Mouse (Mus musculus): ENCODE measurements around the gene Gm28374. TPM values are rescaled to one million over a fixed set of nuclear protein-coding genes. Genes with fewer than 3 reads are reported as not detected.
"Not testable (repeated sequence)": the region's sequence is repeated elsewhere in the genome, so short reads cannot be mapped to it uniquely, and the experiment has no call there.

Gene Gm28374
- polyA plus RNA-seq (2016; fragmentation: Nextera tagmentation; extraction: Ambion mirVana), result 2.7 and 4.1 TPM in 2 replicates

GRCm38 (mm10) chr19:6082156-6082555 lies at the start of gene Gm28374:
Gm28374 (minus strand) TSS chr19:6082256.
- 88% methylated on average over 9 of the region's 9 CpGs for WGBS
- no peak within 1 kb of the TSS for H3K9ac ChIP-seq (replicated peaks)
- ATAC-seq (ENCODE audit: insufficient number of reproducible peaks, insufficient read depth, low FRiP score, low TSS enrichment, low read depth), result no peak

GRCm38 (mm10) chr19:6130414-6131128 lies 48.5 kb upstream of the Gm28374 start:
- H3K9ac ChIP-seq (replicated peaks); H3K4me3 ChIP-seq (replicated peaks): not testable (repeated sequence)
- WGBS, result 81% methylated on average over 7 of the region's 7 CpGs

More at GRCm38 (mm10) chr19:6082156-6082555, at the start of gene Gm28374:
- Histone ChIP-seq H3K4me2 (no peak within 1 kb of the TSS), H3K27me3 (no peaks in the 10 kb centered on the region), H3K36me3 (peaks cover 43% of the 10 kb centered on the region), H3K9me3 (no peaks in the 10 kb centered on the region), H3K4me3 (replicated peaks) (no peak within 1 kb of the TSS), H3K27ac (no peak within 1 kb of the TSS), H3K4me1 (replicated peaks) (peaks cover 24% of the 10 kb centered on the region)

GRCm38 (mm10) chr19:6127760-6128341 lies 45.8 kb upstream of the Gm28374 start, which contains the start of gene Snx15:
Snx15 (minus strand) TSS chr19:6128304.
- no peaks in the 10 kb centered on the region for H3K27me3 ChIP-seq
- peak; percentile 94 for ATAC-seq (ENCODE audit: insufficient number of reproducible peaks, insufficient read depth, low FRiP score, low TSS enrichment, low read depth)
- no peaks in the 10 kb centered on the region for H3K9me3 ChIP-seq
- H3K4me1 ChIP-seq (replicated peaks), result 0 out of 2 replicates have a peak, but pooled peaks cover 2% of the 10 kb centered on the region
- H3K36me3 ChIP-seq, result peaks cover 5% of the 10 kb centered on the region; the same call in 1 of the 2 replicates
- H3K4me2 ChIP-seq, result peak within 1 kb of the TSS; percentile 60
- peak within 1 kb of the TSS; percentile 89 for H3K27ac ChIP-seq
- H3K9ac ChIP-seq (replicated peaks), result peak within 1 kb of the TSS; percentile 74
- under 1% methylated on average over 32 of the region's 32 CpGs for WGBS
- H3K4me3 ChIP-seq (replicated peaks), result peak within 1 kb of the TSS; percentile 55

More at GRCm38 (mm10) chr19:6130414-6131128, 48.5 kb upstream of the Gm28374 start:
- peaks cover 18% of the 10 kb centered on the region for H3K36me3 ChIP-seq
- H3K27me3 ChIP-seq; H3K27ac ChIP-seq; H3K4me2 ChIP-seq; H3K9me3 ChIP-seq; H3K4me1 ChIP-seq (replicated peaks); ATAC-seq (ENCODE audit: insufficient number of reproducible peaks, insufficient read depth, low FRiP score, low TSS enrichment, low read depth): not testable (repeated sequence)

GRCm38 (mm10) chr19:6126789-6127580 lies 44.9 kb upstream of the Gm28374 start:
- peak overlapping the region; percentile 55 for H3K4me3 ChIP-seq (replicated peaks)
- WGBS, result 73% methylated on average over 10 of the region's 10 CpGs
- peak overlapping the region; percentile 89 for H3K27ac ChIP-seq
- no peaks in the 10 kb centered on the region for H3K9me3 ChIP-seq
- no peak overlapping the region; the same call in 1 of the 2 replicates for H3K9ac ChIP-seq (replicated peaks)
- H3K27me3 ChIP-seq, result no peaks in the 10 kb centered on the region
- peaks cover 5% of the 10 kb centered on the region; the same call in 1 of the 2 replicates for H3K4me1 ChIP-seq (replicated peaks)
- H3K4me2 ChIP-seq, result peak overlapping the region; percentile 60
- H3K36me3 ChIP-seq, result peaks cover 5% of the 10 kb centered on the region; the same call in 1 of the 2 replicates
- ATAC-seq (ENCODE audit: insufficient number of reproducible peaks, insufficient read depth, low FRiP score, low TSS enrichment, low read depth), result no peak

DNA sequence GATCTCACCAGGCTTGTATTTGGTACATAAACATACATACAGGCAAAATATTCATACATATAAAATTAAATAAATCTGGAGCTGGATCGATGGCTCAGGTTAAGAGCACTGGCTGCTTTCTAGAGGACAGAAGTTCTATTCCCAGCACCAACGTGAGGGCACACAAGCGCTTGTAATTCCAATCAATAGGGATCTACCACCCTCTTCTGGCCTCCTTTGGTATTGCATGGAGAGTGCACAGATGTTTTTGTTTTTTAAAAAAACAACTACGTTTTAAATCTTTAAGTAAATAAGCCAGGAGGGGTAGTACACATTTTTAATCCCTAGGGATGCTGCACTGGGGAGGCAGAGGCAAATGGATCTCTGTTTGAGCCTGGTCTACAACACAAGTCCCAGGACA lies 44.2 kb upstream of the Gm28374 start:
- H3K4me3 ChIP-seq (replicated peaks), result no peak overlapping the region
- ATAC-seq (ENCODE audit: insufficient number of reproducible peaks, insufficient read depth, low FRiP score, low TSS enrichment, low read depth), result no peak
- 22% methylated on average over 4 of the region's 4 CpGs for WGBS
- H3K27me3 ChIP-seq, result no peaks in the 10 kb centered on the region
- no peak overlapping the region for H3K4me2 ChIP-seq
- no peak overlapping the region for H3K9ac ChIP-seq (replicated peaks)
- no peaks in the 10 kb centered on the region for H3K9me3 ChIP-seq
- H3K27ac ChIP-seq, result no peak overlapping the region
- peaks cover 10% of the 10 kb centered on the region; the same call in 1 of the 2 replicates for H3K36me3 ChIP-seq
- peaks cover 10% of the 10 kb centered on the region; the same call in 1 of the 2 replicates for H3K4me1 ChIP-seq (replicated peaks)

DNA sequence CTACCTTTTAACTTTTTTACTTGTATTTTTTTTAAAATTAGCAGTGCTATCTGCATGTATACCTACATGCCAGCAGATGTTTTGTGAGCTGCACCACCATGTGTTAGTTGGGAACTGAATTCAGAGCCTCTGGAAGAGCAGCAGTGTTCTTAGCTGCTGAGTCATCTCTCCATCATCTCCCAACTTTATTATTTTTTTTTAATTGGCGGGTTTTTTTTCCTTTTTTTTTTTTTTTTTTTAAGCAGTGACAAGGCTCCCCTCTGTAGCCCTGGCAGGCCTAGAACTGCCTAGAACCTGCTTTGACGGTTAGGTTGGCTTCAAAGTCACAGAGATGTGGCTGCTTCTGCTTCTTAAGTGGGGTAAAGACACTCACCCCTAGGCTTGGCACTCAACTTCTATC lies 42.8 kb upstream of the Gm28374 start:
- H3K4me3 ChIP-seq (replicated peaks), result no peak overlapping the region
- WGBS, result 83% methylated on average over 2 of the region's 2 CpGs
- H3K27me3 ChIP-seq, result no peaks in the 10 kb centered on the region
- H3K9ac ChIP-seq (replicated peaks), result no peak overlapping the region
- peaks cover 21% of the 10 kb centered on the region; the same call in 1 of the 2 replicates for H3K36me3 ChIP-seq
- no peaks in the 10 kb centered on the region for H3K9me3 ChIP-seq
- H3K4me1 ChIP-seq (replicated peaks), result peaks cover 10% of the 10 kb centered on the region; the same call in 1 of the 2 replicates
- ATAC-seq (ENCODE audit: insufficient number of reproducible peaks, insufficient read depth, low FRiP score, low TSS enrichment, low read depth), result no peak
- H3K4me2 ChIP-seq, result no peak overlapping the region
- no peak overlapping the region for H3K27ac ChIP-seq

GRCm38 (mm10) chr19:6123330-6123729 lies 41.3 kb upstream of the Gm28374 start:
- no peak overlapping the region for H3K9ac ChIP-seq (replicated peaks)
- 65% methylated on average over 8 of the region's 8 CpGs for WGBS
- H3K36me3 ChIP-seq, result peaks cover 21% of the 10 kb centered on the region; the same call in 1 of the 2 replicates
- ATAC-seq (ENCODE audit: insufficient number of reproducible peaks, insufficient read depth, low FRiP score, low TSS enrichment, low read depth), result no peak
- no peak overlapping the region for H3K4me3 ChIP-seq (replicated peaks)
- no peak overlapping the region for H3K27ac ChIP-seq
- no peaks in the 10 kb centered on the region for H3K27me3 ChIP-seq
- no peak overlapping the region for H3K4me2 ChIP-seq
- H3K9me3 ChIP-seq, result no peaks in the 10 kb centered on the region
- peaks cover 18% of the 10 kb centered on the region for H3K4me1 ChIP-seq (replicated peaks)

- peaks cover 21% of the 10 kb centered on the region; the same call in 1 of the 2 replicates for H3K36me3 ChIP-seq
- H3K4me1 ChIP-seq (replicated peaks), result peaks cover 25% of the 10 kb centered on the region
- no peak overlapping the region for H3K4me2 ChIP-seq
- 21% methylated on average over 19 of the region's 19 CpGs for WGBS
- no peak overlapping the region for H3K4me3 ChIP-seq (replicated peaks)
- ATAC-seq (ENCODE audit: insufficient number of reproducible peaks, insufficient read depth, low FRiP score, low TSS enrichment, low read depth), result no peak
- no peaks in the 10 kb centered on the region for H3K27me3 ChIP-seq
- H3K9ac ChIP-seq (replicated peaks), result peak overlapping the region; percentile 42; the same call in 1 of the 2 replicates
- no peaks in the 10 kb centered on the region for H3K9me3 ChIP-seq
- H3K27ac ChIP-seq, result no peak overlapping the region
These were observed 39.7 kb upstream of the Gm28374 start for GRCm38 (mm10) chr19:6121761-6122160.

GRCm38 (mm10) chr19:6118677-6119185 lies 36.7 kb upstream of the Gm28374 start:
- Histone ChIP-seq H3K4me2 (peak overlapping the region; percentile 88), H3K4me3 (replicated peaks) (peak overlapping the region; percentile 91), H3K9me3 (no peaks in the 10 kb centered on the region), H3K36me3 (peaks cover 49% of the 10 kb centered on the region), H3K27ac (peak overlapping the region; percentile 97), H3K27me3 (no peaks in the 10 kb centered on the region), H3K9ac (replicated peaks) (peak overlapping the region; percentile 88), H3K4me1 (replicated peaks) (peaks cover 29% of the 10 kb centered on the region)
- WGBS, result 4% methylated on average over 8 of the region's 8 CpGs
- ATAC-seq (ENCODE audit: insufficient number of reproducible peaks, insufficient read depth, low FRiP score, low TSS enrichment, low read depth), result peak; percentile 12; the same call in 1 of the 2 replicates

- Histone ChIP-seq H3K9me3 (no peaks in the 10 kb centered on the region), H3K4me1 (replicated peaks) (peaks cover 29% of the 10 kb centered on the region), H3K4me3 (replicated peaks) (peak within 1 kb of the TSS; percentile 91), H3K27ac (peak within 1 kb of the TSS; percentile 97), H3K9ac (replicated peaks) (peak within 1 kb of the TSS; percentile 88), H3K27me3 (no peaks in the 10 kb centered on the region), H3K36me3 (peaks cover 51% of the 10 kb centered on the region), H3K4me2 (peak within 1 kb of the TSS; percentile 88)
- ATAC-seq (ENCODE audit: insufficient number of reproducible peaks, insufficient read depth, low FRiP score, low TSS enrichment, low read depth), result peak; percentile 72
- WGBS, result under 1% methylated on average over 77 of the region's 77 CpGs
These were observed 36.1 kb upstream of the Gm28374 start, which contains the start of gene Sac3d1 for GRCm38 (mm10) chr19:6117986-6118676. Sac3d1 (minus strand) TSS chr19:6118650.
